Mouse (Mus musculus) neural tube, embryonic 15.5 days (tissue): ENCODE results near the gene Amigo3. TPM values are rescaled to one million over a fixed set of nuclear protein-coding genes. Genes with fewer than 3 reads are reported as not detected.

ENCODE experiments used
- ATAC-seq: fragments of 200-750 bp; cut with Nextera tagmentation; 2 replicates; pipeline ENCODE4 v1.8.0; 2017; ENCODE audit warnings: mild to moderate bottlenecking, moderate TSS enrichment, moderate library complexity; ENCODE audit not compliant: low FRiP score
- H3K27ac ChIP-seq: fragments of 300-500 bp; sonication (generic); replicated peaks from 2 replicates; pipeline ENCODE4 v1.5.1; 2015; ENCODE audit warnings: mild to moderate bottlenecking, inconsistent platforms
- H3K27me3 ChIP-seq: fragments of 300-500 bp; sonication (generic); replicated peaks from 2 replicates; pipeline ENCODE4 v1.6.1; 2015; ENCODE audit warnings: inconsistent platforms
- H3K36me3 ChIP-seq: fragments of 300-500 bp; sonication (generic); 2 replicates; pipeline ENCODE4 v1.6.1; 2015; ENCODE audit warnings: inconsistent platforms
- H3K4me1 ChIP-seq: fragments of 300-500 bp; sonication (generic); 2 replicates; pipeline ENCODE4 v1.6.1; 2015; ENCODE audit warnings: inconsistent platforms
- H3K4me2 ChIP-seq: fragments of 300-500 bp; sonication (generic); 2 replicates; pipeline ENCODE4 v1.6.1; 2015; ENCODE audit warnings: inconsistent platforms, mild to moderate bottlenecking, moderate library complexity
- H3K4me3 ChIP-seq: fragments of 300-500 bp; sonication (generic); replicated peaks from 2 replicates; pipeline ENCODE4 v1.5.1; 2015; ENCODE audit warnings: mild to moderate bottlenecking, inconsistent platforms
- H3K9ac ChIP-seq: fragments of 300-500 bp; sonication (generic); replicated peaks from 2 replicates; pipeline ENCODE4 v1.6.1; 2015; ENCODE audit warnings: mild to moderate bottlenecking, inconsistent platforms
- H3K9me3 ChIP-seq: fragments of 300-500 bp; sonication (generic); replicated peaks from 2 replicates; pipeline ENCODE4 v1.6.1; 2016; ENCODE audit warnings: inconsistent platforms
- WGBS: fragments of 180-500 bp; shearing (Covaris S2); methylation state at CpG from one replicate; pipeline ENCODE4 v1.1.7; 2015; ENCODE audit warnings: mixed read lengths; 5-methylcytosine and 5-hydroxymethylcytosine counted together
- microRNA-seq: library from miRNA; unstranded; fragments of <30 nt; microRNA quantifications from one replicate; pipeline ENCODE4, GENCODE M21; 2017
- polyA plus RNA-seq: library from polyadenylated mRNA; unstranded; fragments of >200 nt; fragmentation: Nextera tagmentation; extraction: Ambion mirVana; gene quantifications from 2 replicates; pipeline ENCODE4 v1.2.1, GENCODE M21; 2015

Amigo3 gene
- polyA plus RNA-seq, 1 experiment from 2014 or later: 2.2 TPM

DNA sequence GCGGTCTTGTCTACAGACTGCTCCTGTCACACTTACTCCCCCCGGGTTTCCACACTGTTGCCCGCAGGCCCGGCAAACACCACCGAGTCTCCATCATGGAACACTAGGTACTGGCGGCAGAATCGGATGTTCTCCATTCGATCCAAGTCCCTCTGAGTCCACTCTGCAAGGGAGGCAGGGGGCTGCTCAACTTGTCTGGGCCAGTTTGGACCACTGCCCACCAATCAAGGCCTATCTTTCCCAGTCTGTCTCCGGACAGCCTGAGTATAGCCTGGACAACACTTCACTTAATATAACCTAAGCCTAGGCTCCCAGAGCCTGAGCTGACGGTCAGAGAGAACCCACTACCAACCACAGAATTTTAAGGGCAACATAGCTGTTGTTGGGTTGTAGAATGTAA, 40.6 kb downstream of the Amigo3 start:
- no peak for ATAC-seq
- 75% methylated on average over 10 of the region's 10 CpGs for WGBS
- peak overlapping the region; percentile 70 for H3K4me3 ChIP-seq
- H3K36me3 ChIP-seq: peaks cover 51% of the 10 kb centered on the region
- peak overlapping the region; percentile 83 for H3K9ac ChIP-seq
- no peaks in the 10 kb centered on the region for H3K9me3 ChIP-seq
- peak overlapping the region; percentile 80; the same call in 1 of the 2 replicates for H3K27ac ChIP-seq
- peaks cover 35% of the 10 kb centered on the region for H3K4me1 ChIP-seq
- no peaks in the 10 kb centered on the region for H3K27me3 ChIP-seq
- peak overlapping the region; percentile 97 for H3K4me2 ChIP-seq

DNA sequence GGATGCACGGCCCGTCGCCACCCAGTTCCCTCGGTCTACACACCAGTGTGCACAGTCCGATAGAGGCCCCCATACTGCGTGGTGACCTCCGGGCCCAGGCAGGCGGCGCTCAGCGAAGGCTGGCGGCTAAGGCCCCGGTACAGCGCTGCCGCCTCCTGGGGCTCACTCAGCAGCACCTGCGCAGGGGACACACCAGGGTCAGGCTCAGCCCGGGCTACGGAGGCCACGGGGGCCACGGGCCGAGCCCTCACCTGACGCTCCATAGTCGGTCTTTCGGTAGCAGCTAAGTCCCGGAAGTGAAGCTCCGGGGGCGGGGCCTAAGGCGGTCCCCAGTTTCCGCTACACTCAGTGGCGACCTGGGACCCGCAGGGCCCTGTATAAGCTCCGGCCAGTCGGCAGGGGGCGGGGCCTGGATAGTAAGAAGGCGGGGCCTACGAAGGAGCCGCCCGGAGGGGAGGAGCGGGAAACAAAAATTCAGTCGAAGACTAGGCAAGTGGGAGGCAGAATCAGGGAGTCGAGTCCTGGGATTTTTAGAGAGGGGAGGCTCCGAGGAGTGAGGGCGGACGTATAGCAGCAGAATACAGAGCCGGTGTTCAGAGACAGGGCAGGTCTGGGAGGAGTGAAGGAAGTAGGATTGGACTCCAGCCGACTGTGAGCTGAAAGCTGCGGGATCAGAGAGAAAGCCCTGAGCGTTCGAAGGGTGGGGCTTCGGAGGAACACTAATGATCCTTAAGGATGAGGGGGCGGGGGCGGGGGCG, 41.4 kb downstream of the Amigo3 start, which contains the start of gene Apeh:
Apeh (minus strand) TSS at position 423 of the 758 bp plus-strand sequence.
- H3K27me3 ChIP-seq: no peaks in the 10 kb centered on the region
- H3K4me3 ChIP-seq: peak within 1 kb of the TSS; percentile 70
- ATAC-seq: peak; percentile 91
- H3K9me3 ChIP-seq: no peaks in the 10 kb centered on the region
- peaks cover 51% of the 10 kb centered on the region for H3K36me3 ChIP-seq
- under 1% methylated on average over 52 of the region's 52 CpGs for WGBS
- H3K9ac ChIP-seq: peak within 1 kb of the TSS; percentile 83
- H3K4me2 ChIP-seq: peak within 1 kb of the TSS; percentile 97
- peak within 1 kb of the TSS; percentile 80 for H3K27ac ChIP-seq
- peaks cover 35% of the 10 kb centered on the region for H3K4me1 ChIP-seq

DNA sequence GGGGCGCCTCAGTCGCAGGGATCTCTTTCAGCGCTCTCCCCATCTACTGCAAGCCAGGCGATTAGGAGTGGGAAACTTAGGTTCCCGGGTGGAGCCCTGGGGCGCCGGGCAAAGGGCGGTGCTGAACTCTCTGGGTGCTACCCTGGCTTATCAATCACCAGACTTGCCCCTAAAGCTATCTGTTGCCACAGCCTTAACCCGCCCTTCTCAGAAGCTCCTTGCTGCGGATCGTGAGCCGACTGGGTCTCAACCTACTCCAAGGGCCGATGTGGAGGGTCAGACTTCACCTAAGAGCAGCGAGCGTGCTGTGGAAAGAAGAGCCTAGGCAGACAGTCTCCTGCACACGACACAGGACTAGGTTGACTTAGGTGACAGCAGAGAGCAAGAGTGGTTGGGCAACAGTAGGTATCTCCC, 42.0 kb downstream of the Amigo3 start:
- Histone ChIP-seq H3K4me1 (peaks cover 35% of the 10 kb centered on the region), H3K9ac (peak overlapping the region; percentile 83), H3K4me2 (peak overlapping the region; percentile 97), H3K4me3 (peak overlapping the region; percentile 70), H3K27ac (peak overlapping the region; percentile 80), H3K36me3 (peaks cover 51% of the 10 kb centered on the region), H3K27me3 (no peaks in the 10 kb centered on the region), H3K9me3 (no peaks in the 10 kb centered on the region)
- under 1% methylated on average over 16 of the region's 16 CpGs for WGBS
- ATAC-seq: peak; percentile 43

DNA sequence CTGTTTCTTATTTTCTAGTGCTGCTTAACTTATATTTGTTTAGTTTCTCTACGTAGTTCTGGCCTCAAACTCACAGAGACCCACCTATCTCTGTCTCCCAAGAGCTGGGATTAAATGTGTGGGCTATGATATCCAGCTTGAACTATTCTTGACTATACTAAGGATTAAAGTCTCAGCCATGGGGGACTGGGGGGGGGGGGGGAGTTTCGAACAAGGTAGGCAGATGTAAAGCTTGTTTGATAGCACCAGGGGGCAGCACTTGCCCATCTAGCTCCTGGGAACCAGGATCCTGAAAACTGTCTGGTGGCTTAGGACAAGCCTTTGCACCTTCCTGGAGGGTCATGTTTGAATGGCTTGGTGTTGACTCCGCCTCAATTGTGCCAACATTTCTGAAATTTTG, 42.6 kb downstream of the Amigo3 start:
- H3K27ac ChIP-seq: no peak overlapping the region
- H3K27me3 ChIP-seq: no peaks in the 10 kb centered on the region
- H3K36me3 ChIP-seq: peaks cover 46% of the 10 kb centered on the region
- H3K4me2 ChIP-seq: peak overlapping the region; percentile 97
- H3K4me3 ChIP-seq: peak overlapping the region; percentile 70
- peaks cover 35% of the 10 kb centered on the region for H3K4me1 ChIP-seq
- no peak overlapping the region; the same call in 1 of the 2 replicates for H3K9ac ChIP-seq
- no peak for ATAC-seq
- no peaks in the 10 kb centered on the region for H3K9me3 ChIP-seq
- 21% methylated on average over 3 of the region's 3 CpGs for WGBS

DNA sequence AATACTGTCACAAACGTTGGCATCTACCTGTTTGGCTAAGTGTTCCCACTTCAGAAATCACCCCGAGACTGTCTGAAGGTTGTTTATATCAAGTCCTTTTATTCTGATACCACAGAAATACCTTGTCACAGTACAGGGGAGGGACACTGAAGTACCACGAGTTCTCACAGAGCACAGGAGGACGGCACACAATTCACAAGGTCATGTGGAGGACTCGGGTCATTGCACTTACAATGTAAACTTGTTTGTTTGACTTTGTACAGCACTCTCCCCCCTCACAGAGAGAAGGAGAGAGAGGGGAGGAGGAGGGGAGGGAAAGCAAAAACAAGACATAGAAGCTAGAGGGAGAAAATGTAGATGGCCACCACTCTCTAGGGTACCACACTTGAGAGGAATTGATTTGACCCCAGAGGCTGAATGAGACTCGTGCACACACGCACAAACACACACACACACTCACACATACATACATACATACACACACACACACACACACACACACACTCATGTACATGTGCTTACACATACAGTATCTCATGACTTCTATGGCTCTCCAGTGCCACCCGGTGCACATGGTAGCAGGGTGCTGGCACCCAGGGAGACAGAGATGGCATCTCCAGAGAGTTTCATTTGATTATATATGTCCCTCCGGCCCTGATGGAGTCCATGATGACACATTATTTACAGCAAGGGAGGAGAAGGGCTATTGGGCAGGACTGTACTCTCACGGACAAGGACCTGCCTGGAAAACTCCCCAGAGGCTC, 43.2 kb downstream of the Amigo3 start:
- WGBS: 60% methylated on average over 10 of the region's 10 CpGs
- Histone ChIP-seq H3K36me3 (peaks cover 45% of the 10 kb centered on the region), H3K27me3 (no peaks in the 10 kb centered on the region), H3K27ac (no peak overlapping the region), H3K4me3 (no peak overlapping the region), H3K9ac (no peak overlapping the region), H3K4me2 (no peak overlapping the region), H3K9me3 (no peaks in the 10 kb centered on the region), H3K4me1 (peaks cover 35% of the 10 kb centered on the region)
- ATAC-seq: no peak

DNA sequence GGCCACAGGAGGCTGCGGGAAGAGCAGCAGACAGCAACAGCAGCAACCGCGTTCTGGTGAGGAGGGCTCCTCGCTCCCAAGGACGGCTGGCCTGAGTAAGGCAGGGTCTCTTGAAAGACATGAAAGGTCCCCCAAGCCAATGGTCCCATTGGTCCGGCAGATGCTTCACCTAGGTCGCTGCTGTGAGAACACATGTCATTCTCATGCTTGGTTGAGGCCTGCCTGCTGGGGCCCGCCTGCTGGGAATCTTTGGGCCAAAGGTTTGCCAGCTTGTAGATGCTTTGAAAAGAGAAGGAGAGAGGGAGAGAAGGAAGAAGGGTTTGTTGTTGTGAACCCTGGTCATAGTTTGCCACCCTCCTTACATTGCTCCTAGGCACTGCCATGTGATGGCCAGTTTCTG, 46.7 kb downstream of the Amigo3 start:
- Histone ChIP-seq H3K27me3 (no peaks in the 10 kb centered on the region), H3K9me3 (no peaks in the 10 kb centered on the region), H3K4me2 (no peak overlapping the region), H3K4me3 (no peak overlapping the region), H3K36me3 (peaks cover 56% of the 10 kb centered on the region), H3K4me1 (peaks cover 18% of the 10 kb centered on the region), H3K9ac (no peak overlapping the region), H3K27ac (no peak overlapping the region)
- no peak for ATAC-seq
- WGBS: 89% methylated on average over 8 of the region's 8 CpGs

DNA sequence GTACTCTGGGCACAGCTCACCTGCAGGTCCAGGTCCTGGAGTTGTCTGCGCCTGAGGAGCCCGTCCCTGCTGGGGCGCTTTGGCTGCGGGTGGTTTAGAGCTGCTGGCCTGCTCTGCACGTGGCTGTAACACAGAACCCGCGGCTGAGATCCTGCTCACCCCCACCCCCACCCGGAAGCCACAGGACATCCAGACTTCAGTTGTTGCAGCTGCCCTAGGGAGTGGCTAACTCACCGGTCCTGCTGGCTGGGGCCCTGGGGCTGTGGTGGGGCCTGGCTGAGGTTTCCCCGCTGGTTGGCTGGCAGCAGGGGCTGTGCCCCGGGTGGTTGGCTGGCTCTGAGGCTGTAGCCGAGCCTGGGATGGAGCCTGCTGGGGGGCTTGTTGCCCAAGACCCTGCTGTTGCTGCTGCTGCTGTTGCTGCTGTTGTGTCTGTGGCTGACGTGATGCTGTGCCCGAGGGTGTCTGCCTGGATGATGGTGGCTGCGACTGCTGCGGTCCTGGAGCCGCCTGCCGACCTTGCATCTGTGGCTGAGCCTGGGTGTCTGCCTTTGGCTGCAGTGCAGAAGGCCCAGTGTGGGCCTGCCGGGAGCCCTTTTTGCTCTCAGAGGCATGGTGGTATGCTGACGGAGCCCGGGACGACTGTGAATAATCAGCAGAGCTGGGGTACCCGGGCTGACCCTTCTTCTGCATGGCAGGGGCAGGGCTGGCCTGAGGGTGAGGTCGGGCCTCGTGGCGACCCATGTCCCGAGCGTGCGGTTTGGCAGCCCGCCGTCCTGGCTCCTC, 52.0 kb downstream of the Amigo3 start:
- Histone ChIP-seq H3K4me2 (no peak overlapping the region), H3K9ac (no peak overlapping the region; the same call in 1 of the 2 replicates), H3K27me3 (no peaks in the 10 kb centered on the region), H3K9me3 (no peaks in the 10 kb centered on the region), H3K4me3 (no peak overlapping the region), H3K4me1 (peaks cover 11% of the 10 kb centered on the region), H3K36me3 (peaks cover 70% of the 10 kb centered on the region), H3K27ac (no peak overlapping the region)
- no peak for ATAC-seq
- WGBS: 39% methylated on average over 31 of the region's 31 CpGs

Small RNA genes within 50 kb of the gene (microRNA-seq; reads per million reads assigned to microRNA genes)
- not detected for gene Gm47303
- gene Mir7088: not detected

Other genes with a start within 250 kb of the Amigo3 start
- 85.4 and 86.3 TPM in 2 replicates for gene Rbm6, start 179.9 kb upstream of the Amigo3 start, polyA plus RNA-seq
- gene Mon1a, start 165.0 kb upstream of the Amigo3 start, polyA plus RNA-seq: 23.0 and 23.3 TPM in 2 replicates
- 3.4 and 4.3 TPM in 2 replicates for gene Mst1r, start 146.3 kb upstream of the Amigo3 start, polyA plus RNA-seq
- not detected in 2 replicates for gene Actl11, start 124.7 kb upstream of the Amigo3 start, polyA plus RNA-seq
- gene Camkv, start 117.5 kb upstream of the Amigo3 start, polyA plus RNA-seq: 43.3 and 49.1 TPM in 2 replicates
- 6.1 and 10.2 TPM in 2 replicates for gene Traip, start 103.0 kb upstream of the Amigo3 start, polyA plus RNA-seq
- gene Uba7, start 77.7 kb upstream of the Amigo3 start, polyA plus RNA-seq: 5.6 and 23.0 TPM in 2 replicates
- 1.2 and 3.1 TPM in 2 replicates for gene Gm20661, start 70.1 kb upstream of the Amigo3 start, polyA plus RNA-seq
- gene Inka1, start 67.3 kb upstream of the Amigo3 start, polyA plus RNA-seq: 21.0 and 30.4 TPM in 2 replicates
- gene Cdhr4, start 60.7 kb upstream of the Amigo3 start, polyA plus RNA-seq: 1.5 and 3.5 TPM in 2 replicates
- 0.59 and 1.1 TPM in 2 replicates for gene Gm20662, start 56.8 kb upstream of the Amigo3 start, polyA plus RNA-seq
- gene Ip6k1, start 50.7 kb upstream of the Amigo3 start, polyA plus RNA-seq: 88.6 and 99.1 TPM in 2 replicates
- gene Gmppb, start 3.9 kb upstream of the Amigo3 start, polyA plus RNA-seq: 22.0 and 28.9 TPM in 2 replicates
- 0.50 TPM in 1 of 2 replicates, not detected in the other for gene Mst1, start 27.3 kb downstream of the Amigo3 start, polyA plus RNA-seq
- 44.3 and 51.6 TPM in 2 replicates for gene Rnf123, start 30.2 kb downstream of the Amigo3 start, polyA plus RNA-seq
- gene Apeh, start 41.4 kb downstream of the Amigo3 start, polyA plus RNA-seq: 52.3 and 53.5 TPM in 2 replicates
- 8.8 and 9.7 TPM in 2 replicates for gene Bsn, start 137.2 kb downstream of the Amigo3 start, polyA plus RNA-seq
- 64.0 and 70.4 TPM in 2 replicates for gene Dag1, start 210.8 kb downstream of the Amigo3 start, polyA plus RNA-seq
- 117 and 136 TPM in 2 replicates for gene Nicn1, start 237.3 kb downstream of the Amigo3 start, polyA plus RNA-seq
- 24.2 and 30.5 TPM in 2 replicates for gene Amt, start 243.7 kb downstream of the Amigo3 start, polyA plus RNA-seq